Mouse (Mus musculus): ENCODE data around the gene Vasp. TPM values are rescaled to one million over a fixed set of nuclear protein-coding genes. Genes with fewer than 3 reads are reported as not detected.
A peak's percentile ranks its signal among the peaks of the same experiment; 100 is the strongest.

The Vasp gene
- 68.2 and 69.3 TPM in 2 replicates for polyA plus RNA-seq (2016; fragmentation: Nextera tagmentation; extraction: Ambion mirVana)

DNA sequence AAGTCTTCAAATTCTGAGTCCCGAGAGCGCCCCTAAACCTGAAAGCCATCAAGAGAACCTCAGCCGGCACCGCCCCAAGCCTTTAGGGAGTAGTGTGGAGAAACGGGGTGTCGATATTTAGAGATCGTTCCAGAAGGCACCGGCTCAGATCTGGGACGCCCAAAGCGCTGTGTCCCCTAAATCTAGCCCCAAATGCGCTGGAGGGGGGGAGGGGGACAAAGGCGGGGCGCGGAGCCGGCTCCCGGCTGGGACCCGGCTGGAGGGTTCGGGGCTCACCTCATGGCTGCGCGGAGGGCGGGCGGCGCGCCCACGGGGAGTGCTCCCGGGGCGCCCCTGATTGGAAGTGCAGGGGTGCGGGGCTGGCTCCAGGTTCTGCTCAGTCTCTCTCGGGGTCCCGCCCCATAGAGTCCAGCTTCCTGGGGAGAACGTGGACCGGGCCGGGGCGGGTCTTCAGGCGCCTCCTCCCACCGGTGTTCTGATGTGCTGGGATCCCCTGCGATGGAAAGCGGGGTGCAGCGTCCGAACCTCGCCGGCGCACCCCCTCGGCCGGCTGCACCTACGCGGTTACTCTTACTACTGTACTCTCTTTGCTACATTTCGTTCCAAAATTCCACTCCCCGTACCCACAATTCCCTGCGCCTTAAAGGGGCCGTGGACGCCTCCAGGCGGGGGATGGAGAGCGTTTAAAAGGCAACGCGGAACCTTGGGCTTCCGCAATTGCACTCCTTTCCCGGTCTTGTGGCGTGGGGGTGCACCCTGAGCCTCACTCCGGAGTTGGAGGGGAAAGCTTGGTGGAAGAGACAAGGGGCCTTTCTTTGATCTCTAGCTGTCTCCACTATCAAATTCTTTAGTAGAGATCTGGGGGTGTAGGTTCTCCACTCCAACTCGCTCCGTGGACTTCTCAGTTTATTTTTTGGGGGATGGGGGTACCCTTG is at the start of gene Vasp:
Gene Vasp, minus strand, starts transcription at position 580 of the 935 bp plus-strand sequence.
- Histone ChIP-seq H3K9me3 (no peaks in the 10 kb centered on the region), H3K4me3 (peak within 1 kb of the TSS; percentile 93), H3K36me3 (0 out of 2 replicates have a peak, but pooled peaks cover 4% of the 10 kb centered on the region), H3K4me2 (replicated peaks) (peak within 1 kb of the TSS; percentile 99), H3K27me3 (no peaks in the 10 kb centered on the region), H3K4me1 (peaks cover 19% of the 10 kb centered on the region), H3K27ac (peak within 1 kb of the TSS; percentile 93), H3K9ac (peak within 1 kb of the TSS; percentile 87)
- peak; percentile 73 for ATAC-seq (ENCODE audit: insufficient number of reproducible peaks, insufficient read depth, low FRiP score, low TSS enrichment)
- WGBS = under 1% methylated on average over 61 of the region's 62 CpGs

- H3K9me3 ChIP-seq = no peaks in the 10 kb centered on the region
- H3K9ac ChIP-seq = no peak overlapping the region
- no peaks in the 10 kb centered on the region for H3K36me3 ChIP-seq
- no peak for ATAC-seq (ENCODE audit: insufficient number of reproducible peaks, insufficient read depth, low FRiP score, low TSS enrichment)
- H3K4me1 ChIP-seq = peaks cover 7% of the 10 kb centered on the region; the same call in 1 of the 2 replicates
- H3K4me2 ChIP-seq (replicated peaks) = peak overlapping the region; percentile 83
- peaks cover 47% of the 10 kb centered on the region for H3K27me3 ChIP-seq
- H3K4me3 ChIP-seq = no peak overlapping the region
- WGBS = 41% methylated on average over 7 of the region's 7 CpGs
- H3K27ac ChIP-seq = no peak overlapping the region
These were observed 49.0 kb upstream of the Vasp start for GRCm38 (mm10) chr7:19320637-19321036.

DNA sequence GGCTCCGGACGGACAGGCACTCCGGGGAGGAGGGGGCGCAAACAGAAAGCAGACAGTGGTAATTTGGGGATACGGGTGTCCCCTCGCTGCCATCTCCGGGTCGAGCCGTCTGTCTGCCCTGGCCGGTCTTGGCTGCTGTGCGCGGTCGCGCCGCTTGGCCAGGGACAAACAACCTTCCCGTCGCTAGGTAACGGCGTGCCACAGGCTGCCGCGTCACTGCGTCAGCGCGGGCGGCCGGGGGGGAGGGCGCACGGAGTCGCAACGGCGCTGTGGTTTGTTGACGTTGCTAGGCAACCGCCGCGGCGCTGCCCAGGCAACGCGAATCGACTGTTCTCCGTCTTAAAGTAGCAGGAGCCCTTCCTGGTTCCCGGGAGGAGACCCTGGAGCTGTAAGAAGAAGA is 48.3 kb upstream of the Vasp start:
- H3K9ac ChIP-seq = peak overlapping the region; percentile 28; the same call in 1 of the 2 replicates
- peak; percentile 87 for ATAC-seq (ENCODE audit: insufficient number of reproducible peaks, insufficient read depth, low FRiP score, low TSS enrichment)
- H3K9me3 ChIP-seq = no peaks in the 10 kb centered on the region
- WGBS = under 1% methylated on average over 41 of the region's 41 CpGs
- H3K27ac ChIP-seq = no peak overlapping the region
- peaks cover 47% of the 10 kb centered on the region for H3K27me3 ChIP-seq
- no peaks in the 10 kb centered on the region for H3K36me3 ChIP-seq
- H3K4me3 ChIP-seq = peak overlapping the region; percentile 47
- H3K4me2 ChIP-seq (replicated peaks) = peak overlapping the region; percentile 83
- H3K4me1 ChIP-seq = peaks cover 7% of the 10 kb centered on the region; the same call in 1 of the 2 replicates

GRCm38 (mm10) chr7:19319458-19319857 is 47.8 kb upstream of the Vasp start:
- Histone ChIP-seq H3K4me3 (peak overlapping the region; percentile 47), H3K4me2 (replicated peaks) (peak overlapping the region; percentile 83), H3K4me1 (peaks cover 7% of the 10 kb centered on the region; the same call in 1 of the 2 replicates), H3K9me3 (no peaks in the 10 kb centered on the region), H3K27ac (no peak overlapping the region), H3K27me3 (peaks cover 49% of the 10 kb centered on the region), H3K9ac (peak overlapping the region; percentile 28; the same call in 1 of the 2 replicates), H3K36me3 (no peaks in the 10 kb centered on the region)
- 19% methylated on average over 9 of the region's 9 CpGs for WGBS
- peak; percentile 58 for ATAC-seq (ENCODE audit: insufficient number of reproducible peaks, insufficient read depth, low FRiP score, low TSS enrichment)

DNA sequence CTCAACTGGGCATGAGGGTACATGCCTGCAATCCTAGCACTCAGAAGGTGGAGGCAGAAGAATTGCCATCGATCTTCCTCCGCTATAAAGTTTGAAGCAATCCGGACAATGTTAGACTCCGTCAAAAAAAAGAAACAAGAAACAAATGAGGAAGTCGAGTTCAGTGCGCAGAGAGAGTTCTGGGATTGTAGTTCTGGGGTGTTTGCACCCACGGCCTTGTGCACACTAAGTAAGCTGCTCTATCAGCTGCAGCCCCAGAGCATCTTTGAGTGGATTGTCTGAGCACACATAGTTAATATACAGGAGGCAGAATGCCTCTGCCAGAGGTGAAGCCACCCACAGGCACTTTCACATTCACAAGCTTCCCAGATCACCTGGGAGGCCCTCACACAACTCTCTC is 47.1 kb upstream of the Vasp start:
- H3K27me3 ChIP-seq = peaks cover 48% of the 10 kb centered on the region
- H3K27ac ChIP-seq = no peak overlapping the region
- H3K9me3 ChIP-seq = no peaks in the 10 kb centered on the region
- ATAC-seq (ENCODE audit: insufficient number of reproducible peaks, insufficient read depth, low FRiP score, low TSS enrichment) = no peak
- no peak overlapping the region for H3K4me2 ChIP-seq (replicated peaks)
- H3K36me3 ChIP-seq = no peaks in the 10 kb centered on the region
- 80% methylated on average over 7 of the region's 7 CpGs for WGBS
- H3K4me1 ChIP-seq = peaks cover 7% of the 10 kb centered on the region; the same call in 1 of the 2 replicates
- no peak overlapping the region for H3K9ac ChIP-seq
- H3K4me3 ChIP-seq = no peak overlapping the region

GRCm38 (mm10) chr7:19318201-19318600 is 46.6 kb upstream of the Vasp start:
- peaks cover 52% of the 10 kb centered on the region for H3K27me3 ChIP-seq
- no peaks in the 10 kb centered on the region for H3K9me3 ChIP-seq
- no peak overlapping the region for H3K4me3 ChIP-seq
- H3K4me1 ChIP-seq = peaks cover 7% of the 10 kb centered on the region; the same call in 1 of the 2 replicates
- H3K4me2 ChIP-seq (replicated peaks) = no peak overlapping the region
- WGBS = 62% methylated on average over 2 of the region's 2 CpGs
- ATAC-seq (ENCODE audit: insufficient number of reproducible peaks, insufficient read depth, low FRiP score, low TSS enrichment) = no peak
- H3K27ac ChIP-seq = no peak overlapping the region
- no peaks in the 10 kb centered on the region for H3K36me3 ChIP-seq
- H3K9ac ChIP-seq = no peak overlapping the region

DNA sequence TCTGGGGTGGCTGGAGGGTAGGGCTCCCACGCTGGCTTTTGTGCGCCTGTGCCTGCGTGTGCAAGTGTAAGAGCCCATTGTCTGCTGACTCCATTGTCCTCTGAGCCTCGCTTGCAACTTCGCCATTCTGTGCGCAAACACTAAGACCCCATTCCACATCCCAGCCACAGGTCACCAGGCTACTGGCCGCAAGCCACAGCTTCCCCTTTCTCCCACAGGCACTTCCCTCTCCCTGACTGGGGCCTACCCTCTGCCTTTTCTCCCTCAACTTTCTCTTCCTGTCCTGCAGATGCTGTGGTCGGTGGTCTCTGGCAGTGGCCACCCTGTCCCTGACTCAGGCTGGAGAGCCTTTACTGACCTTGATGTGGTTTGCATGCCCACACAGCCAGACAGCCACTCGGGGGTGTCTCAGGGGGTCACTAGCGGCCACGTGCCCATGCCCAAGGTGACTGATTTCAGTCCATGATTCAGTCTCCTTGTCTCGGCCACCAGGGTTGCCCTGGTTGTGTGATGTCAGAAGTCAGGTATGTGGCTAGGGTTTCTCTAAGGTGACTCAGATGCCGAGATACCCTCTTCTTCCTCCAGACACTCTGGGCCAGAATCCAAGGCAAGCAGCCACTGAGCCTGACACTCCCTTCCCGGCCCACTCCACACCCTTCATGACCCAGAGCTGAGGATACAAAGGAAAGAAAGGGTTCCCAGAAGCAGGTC is 45.0 kb upstream of the Vasp start:
- Histone ChIP-seq H3K4me2 (replicated peaks) (no peak overlapping the region), H3K9ac (no peak overlapping the region), H3K27ac (no peak overlapping the region), H3K4me3 (no peak overlapping the region), H3K36me3 (no peaks in the 10 kb centered on the region), H3K9me3 (no peaks in the 10 kb centered on the region), H3K4me1 (peaks cover 7% of the 10 kb centered on the region; the same call in 1 of the 2 replicates), H3K27me3 (peaks cover 52% of the 10 kb centered on the region)
- 56% methylated on average over 14 of the region's 14 CpGs for WGBS
- no peak for ATAC-seq (ENCODE audit: insufficient number of reproducible peaks, insufficient read depth, low FRiP score, low TSS enrichment)

DNA sequence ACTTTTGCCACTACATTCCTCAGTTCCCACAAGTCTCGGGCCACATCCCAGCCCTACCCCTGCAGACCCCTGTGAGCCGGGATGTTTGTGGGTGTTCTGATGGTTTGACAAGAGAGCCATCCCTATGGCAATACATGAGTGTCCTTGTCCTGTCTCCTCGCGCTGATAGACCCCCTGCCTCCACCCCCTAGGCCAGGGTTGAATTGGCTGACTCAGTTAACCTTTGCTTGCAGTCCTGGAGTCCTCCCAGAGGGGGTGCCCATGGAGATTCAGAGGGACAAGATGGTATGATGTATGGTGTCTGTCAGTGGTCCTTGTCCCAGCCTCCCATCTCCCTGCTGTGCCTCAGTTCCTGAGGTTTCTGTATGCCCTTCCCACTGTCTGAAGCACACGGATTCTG is 42.4 kb upstream of the Vasp start:
- Histone ChIP-seq H3K27ac (no peak overlapping the region), H3K4me3 (no peak overlapping the region), H3K36me3 (no peaks in the 10 kb centered on the region), H3K9me3 (no peaks in the 10 kb centered on the region), H3K9ac (no peak overlapping the region), H3K4me2 (replicated peaks) (no peak overlapping the region), H3K27me3 (peaks cover 51% of the 10 kb centered on the region), H3K4me1 (peaks cover 9% of the 10 kb centered on the region)
- 41% methylated on average over 5 of the region's 5 CpGs for WGBS
- no peak for ATAC-seq (ENCODE audit: insufficient number of reproducible peaks, insufficient read depth, low FRiP score, low TSS enrichment)

DNA sequence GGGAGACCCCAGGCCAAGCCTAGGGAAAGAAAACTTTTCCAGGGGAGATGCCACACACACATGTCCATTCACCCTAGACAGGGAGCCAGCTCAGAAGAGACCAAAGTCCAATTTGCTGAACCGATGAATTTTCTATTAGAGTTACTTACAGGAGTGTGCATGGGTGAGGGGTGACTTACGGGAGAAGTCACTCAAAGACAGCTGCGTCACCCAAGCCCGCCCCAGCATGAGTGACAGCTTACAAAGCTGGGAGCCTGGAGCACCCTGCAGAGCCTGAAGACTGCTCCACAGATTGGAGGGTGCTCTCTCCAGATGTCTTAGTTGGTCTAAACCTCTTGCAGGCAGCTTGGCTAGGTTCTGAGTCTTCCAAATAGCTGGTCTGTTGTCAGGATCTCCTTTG is 40.4 kb upstream of the Vasp start:
- WGBS = 37% methylated on average over 4 of the region's 4 CpGs
- Histone ChIP-seq H3K27ac (no peak overlapping the region), H3K4me2 (replicated peaks) (no peak overlapping the region), H3K27me3 (peaks cover 38% of the 10 kb centered on the region), H3K9ac (no peak overlapping the region), H3K4me1 (peaks cover 14% of the 10 kb centered on the region), H3K36me3 (no peaks in the 10 kb centered on the region), H3K9me3 (no peaks in the 10 kb centered on the region), H3K4me3 (no peak overlapping the region)
- no peak for ATAC-seq (ENCODE audit: insufficient number of reproducible peaks, insufficient read depth, low FRiP score, low TSS enrichment)

DNA sequence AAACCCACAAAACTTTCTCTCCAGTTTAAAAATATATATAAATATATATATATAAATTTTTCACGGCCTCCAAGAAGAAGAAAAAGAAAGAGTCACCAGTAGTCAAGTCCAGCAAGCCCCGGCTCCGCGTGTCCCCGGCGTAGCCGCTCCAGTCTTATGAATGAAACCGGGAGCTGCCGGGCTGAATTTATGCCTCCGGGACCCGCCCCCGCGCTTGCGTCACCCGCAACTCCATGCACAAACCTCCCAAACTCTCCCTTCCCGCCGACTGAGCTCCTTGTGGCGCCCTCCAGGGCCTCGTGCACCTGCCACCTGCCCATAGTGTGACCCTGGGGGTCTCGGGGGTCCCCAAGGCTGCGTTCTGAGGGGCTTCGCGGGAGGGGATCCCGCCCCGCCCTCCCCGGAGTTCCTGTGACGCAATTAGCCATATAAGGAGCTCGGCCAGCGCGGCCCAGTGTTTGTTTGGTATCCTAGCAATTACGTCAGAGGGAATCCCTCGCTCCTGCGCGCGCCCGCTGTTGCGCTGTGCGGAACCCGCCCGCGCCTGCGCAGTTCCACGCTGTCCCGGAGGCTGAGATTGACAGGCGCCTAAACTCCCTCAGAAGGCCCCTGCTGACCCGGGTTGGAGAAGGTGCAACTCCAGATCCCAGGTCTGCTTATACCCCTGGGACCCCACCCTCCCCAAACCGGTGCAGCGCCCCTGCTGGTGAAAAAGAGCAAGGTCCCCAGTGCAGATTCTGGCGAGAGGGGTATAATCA is 38.4 kb upstream of the Vasp start, which contains the start of gene Fosb:
Gene Fosb, minus strand, starts transcription at position 168 of the 758 bp plus-strand sequence.
- ATAC-seq (ENCODE audit: insufficient number of reproducible peaks, insufficient read depth, low FRiP score, low TSS enrichment) = peak; percentile 71
- H3K27me3 ChIP-seq = peaks cover 46% of the 10 kb centered on the region
- H3K4me3 ChIP-seq = peak within 1 kb of the TSS; percentile 67
- H3K27ac ChIP-seq = no peak within 1 kb of the TSS
- H3K36me3 ChIP-seq = no peaks in the 10 kb centered on the region
- H3K9me3 ChIP-seq = no peaks in the 10 kb centered on the region
- H3K4me1 ChIP-seq = peaks cover 14% of the 10 kb centered on the region
- peak within 1 kb of the TSS; percentile 61 for H3K9ac ChIP-seq
- H3K4me2 ChIP-seq (replicated peaks) = peak within 1 kb of the TSS; percentile 98
- under 1% methylated on average over 49 of the region's 49 CpGs for WGBS

DNA sequence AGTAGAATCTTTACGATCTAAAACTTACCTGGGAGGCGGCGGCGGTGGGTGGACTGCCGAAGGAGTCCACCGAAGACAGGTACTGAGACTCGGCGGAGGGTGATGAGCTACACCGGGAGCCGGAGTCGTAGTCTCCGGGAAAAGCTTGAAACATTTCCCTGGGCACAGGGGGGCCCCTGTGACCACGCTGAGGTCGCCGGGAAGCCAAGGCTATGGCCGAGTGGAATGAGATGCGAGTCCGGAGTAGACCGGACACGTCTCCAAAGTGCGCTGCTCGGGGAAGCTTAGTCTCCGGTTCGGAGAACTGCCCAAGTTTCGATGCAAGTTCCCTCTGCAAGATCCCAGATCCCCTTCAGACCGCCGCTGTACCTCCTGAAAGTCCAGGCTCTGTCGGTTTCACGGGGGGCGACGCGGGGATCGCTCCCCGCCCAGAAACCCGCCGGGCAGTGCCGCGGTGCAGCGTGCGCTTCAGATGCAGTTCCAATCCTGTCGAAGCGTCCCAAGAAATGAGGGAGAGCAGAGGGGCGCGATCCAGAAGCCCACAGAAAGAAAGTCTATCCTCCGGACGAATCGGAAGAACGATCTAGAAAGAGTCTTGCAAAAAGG is 37.8 kb upstream of the Vasp start:
- peak overlapping the region; percentile 67 for H3K4me3 ChIP-seq
- H3K4me1 ChIP-seq = peaks cover 14% of the 10 kb centered on the region
- peak overlapping the region; percentile 98 for H3K4me2 ChIP-seq (replicated peaks)
- no peak for ATAC-seq (ENCODE audit: insufficient number of reproducible peaks, insufficient read depth, low FRiP score, low TSS enrichment)
- WGBS = 1% methylated on average over 48 of the region's 48 CpGs
- no peak overlapping the region for H3K27ac ChIP-seq
- peak overlapping the region; percentile 49 for H3K9ac ChIP-seq
- H3K36me3 ChIP-seq = no peaks in the 10 kb centered on the region
- no peaks in the 10 kb centered on the region for H3K9me3 ChIP-seq
- H3K27me3 ChIP-seq = peaks cover 50% of the 10 kb centered on the region
